Comparison of ENCODE assay signal across 22 mouse cellular contexts in genomic region chr7:44708093-44708492, GRCm38 (mm10). TPM values are rescaled to one million over a fixed set of nuclear protein-coding genes. Genes with fewer than 3 reads are reported as not detected.
DNase-seq lines count a peak whose midpoint lies in the region; TF ChIP-seq lines count a peak whose summit lies in the region.
"Not testable (repeated sequence)": the region's sequence is repeated elsewhere in the genome, so short reads cannot be mapped to it uniquely, and the experiment has no call there.
"Had no signal": no experiment of that assay in that cellular context is flagged by ENCODE, and none has a peak within 500 bp of the region (broad histone marks: within the 10 kb centered on the region; RNA-seq: fewer than 3 reads in every experiment).

No protein-coding gene starts in this region.

- not testable (repeated sequence) for H3K9me3 ChIP-seq in ES-Bruce4 (replicated peaks; ENCODE audit: control insufficient read depth, insufficient read depth, low read length, poor library complexity, severe bottlenecking); ES-E14 (ENCODE audit: control insufficient read depth, insufficient read depth, low read depth, low read length)

- H3K27ac ChIP-seq in ES-Bruce4 (ENCODE audit: insufficient read depth, low read length) (peak overlapping the region; percentile 93), ES-E14 (ENCODE audit: insufficient read depth, low read depth, low read length, poor library complexity, severe bottlenecking) (peak overlapping the region; percentile 72; the same call in 1 of the 2 replicates)
- not testable (repeated sequence) for H3K27ac ChIP-seq in testis, adult 2 months (ENCODE audit: control insufficient read depth, insufficient read depth, low read depth, low read length)

- not testable (repeated sequence) for TF ChIP-seq CTCF in ES-Bruce4 (IDR thresholded peaks at IDR 0.05; ENCODE audit: low read depth, low read length); testis, adult 2 months (IDR thresholded peaks at IDR 0.05; ENCODE audit: control insufficient read depth, insufficient read depth, insufficient replicate concordance, low read depth, low read length)

- not testable (repeated sequence) for H3K4me3 ChIP-seq in ES-Bruce4 (ENCODE audit: low read depth, low read length)
- peak overlapping the region in 1 of 2 experiments; percentile 42; a peak in 2 of 4 replicates for H3K4me3 ChIP-seq in ES-E14 (ENCODE audit: insufficient read depth in 1 of 2, low read depth in 1 of 2, low read length in 2 of 2, poor library complexity in 1 of 2, severe bottlenecking in 1 of 2)
- H3K4me3 ChIP-seq in testis, adult 2 months (ENCODE audit: control insufficient read depth, low read depth, low read length), result 0 out of 2 replicates have a peak overlapping the region, but pooled peaks have one; percentile 4

- not testable (repeated sequence) for TF ChIP-seq POLR2A in ES-Bruce4 (IDR thresholded peaks at IDR 0.05; ENCODE audit: insufficient read depth, low read length); testis, adult 2 months (IDR thresholded peaks at IDR 0.05; ENCODE audit: control insufficient read depth, low read depth, low read length)

- H3K4me1 ChIP-seq in ES-Bruce4 (ENCODE audit: control insufficient read depth, insufficient read depth, low read length); testis, adult 2 months (ENCODE audit: control insufficient read depth, insufficient read depth, low read length): not testable (repeated sequence)
- H3K4me1 ChIP-seq in ES-E14 (ENCODE audit: control insufficient read depth in 2 of 2, insufficient read depth in 2 of 2, low read length in 2 of 2, poor library complexity in 1 of 2), result peaks cover 4 to 11% of the 10 kb centered on the region in 2 experiments

- DNase-seq in ES-CJ7 (ENCODE audit: low read depth, low spot score) (peak; percentile 69), R1 (ENCODE audit: low read depth, low spot score) (peak; percentile 54)
- DNase-seq in ES-E14 (ENCODE audit: low read depth, low spot score), result not testable (repeated sequence)

- not testable (repeated sequence) for H3K27me3 ChIP-seq in ES-Bruce4 (ENCODE audit: control insufficient read depth, insufficient read depth, low read length, poor library complexity, severe bottlenecking); testis, adult 2 months (ENCODE audit: control insufficient read depth, insufficient read depth, low read length)

- peak overlapping the region; percentile 56 for H3K9ac ChIP-seq in ES-Bruce4 (ENCODE audit: low read depth, poor library complexity, severe bottlenecking)
- peak overlapping the region; percentile 26; the same call in 1 of the 2 replicates for H3K9ac ChIP-seq in ES-E14 (ENCODE audit: insufficient read depth, low read depth, low read length, poor library complexity, severe bottlenecking)

- peak; percentile 48; the same call in 1 of the 2 replicates for TF ChIP-seq EP300 in ES-Bruce4 (IDR thresholded peaks at IDR 0.05; ENCODE audit: insufficient read depth, low read depth, low read length)

- H3K36me3 ChIP-seq in ES-Bruce4 (ENCODE audit: control insufficient read depth, insufficient read depth, low read length, poor library complexity, severe bottlenecking); ES-E14 (ENCODE audit: control insufficient read depth, insufficient read depth, low read length, poor library complexity, severe bottlenecking); testis, adult 2 months (ENCODE audit: control insufficient read depth, insufficient read depth, low read length): not testable (repeated sequence)

- in situ Hi-C loops in ES-E14 (cut with MboI; ENCODE audit: low sequenced_read_pairs in 2 of 2, unreplicated experiment in 2 of 2), result not testable (repeated sequence)

RNA-seq across cellular contexts. Expression of gene Izumo2, which starts 0.4 kb away (rescaled TPM):
- 1.8 and 2.2 TPM in 2 replicates for polyA plus RNA-seq in ES-Bruce4 (2011; ENCODE audit: insufficient read depth, insufficient read length, low read depth, missing spikeins)
- 0.40 and 0.79 TPM in 2 replicates for total RNA-seq in ES-E14 (2012; rRNA removed)
- polyA plus RNA-seq in testis, adult 2 months (2012; rRNA removed), result 171 and 196 TPM in 2 replicates
- total RNA-seq: adrenal gland, adult 18-20 months; adrenal gland, adult 2 months; adrenal gland, adult 8-10 months; adrenal gland, postnatal 10 days; adrenal gland, postnatal 14 days; adrenal gland, postnatal 25 days; adrenal gland, postnatal 36 days; adrenal gland, postnatal 4 days; CH12.LX; G1E; MEL had no signal
- polyA plus RNA-seq: activated CD4-positive, CD25-positive, alpha-beta regulatory T cell, adult 4 months; adrenal gland, adult 2 months; brain, embryonic 14.5 days; C2C12; CD4-positive, CD25-positive, alpha-beta regulatory T cell, adult 4 months; cerebellum, adult 2 months; G1E; Patski had no signal

RNA-seq across cellular contexts. Expression of gene Myh14, which starts 37.5 kb away (rescaled TPM):
- 14.7 and 16.5 TPM in 2 replicates for polyA plus RNA-seq in ES-Bruce4 (2011; ENCODE audit: insufficient read depth, insufficient read length, low read depth, missing spikeins)
- total RNA-seq in ES-E14 (2012; rRNA removed), result 7.0 and 9.8 TPM in 2 replicates
- polyA plus RNA-seq in testis, adult 2 months (2012; rRNA removed), result 1.2 and 2.6 TPM in 2 replicates
- total RNA-seq: G1E had no signal
- polyA plus RNA-seq: CD4-positive, CD25-positive, alpha-beta regulatory T cell, adult 4 months; G1E had no signal

RNA-seq across cellular contexts. Expression of gene Vrk3, which starts 40.1 kb away (rescaled TPM):
- polyA plus RNA-seq in ES-Bruce4 (2011; ENCODE audit: insufficient read depth, insufficient read length, low read depth, missing spikeins), result 52.2 and 62.7 TPM in 2 replicates
- total RNA-seq in ES-E14 (2012; rRNA removed), result 17.8 and 23.2 TPM in 2 replicates
- polyA plus RNA-seq in testis, adult 2 months (2012; rRNA removed), result 131 and 149 TPM in 2 replicates

RNA-seq across cellular contexts. Expression of gene Zfp473, which starts 42.8 kb away (rescaled TPM):
- polyA plus RNA-seq in ES-Bruce4 (2011; ENCODE audit: insufficient read depth, insufficient read length, low read depth, missing spikeins), result 24.4 and 28.4 TPM in 2 replicates
- 15.1 and 20.3 TPM in 2 replicates for total RNA-seq in ES-E14 (2012; rRNA removed)
- polyA plus RNA-seq in testis, adult 2 months (2012; rRNA removed), result 1.6 and 1.9 TPM in 2 replicates

Comparison
In these comparisons a context has a peak if more than half of its experiments do, and no peak if none do; other contexts are left out.
1. RNA of gene Izumo2, which starts 0.4 kb away (polyA plus RNA-seq): 171 to 196 TPM in testis, adult 2 months; 1.8 to 2.2 TPM in ES-Bruce4; every median in the first group is over 10 times any median in the second.